Mouse (Mus musculus): ENCODE data around the gene Il9r. TPM values are rescaled to one million over a fixed set of nuclear protein-coding genes. Genes with fewer than 3 reads are reported as not detected.

Il9r gene
- total and polyA plus RNA-seq, 2 experiments from 2014 or later, result not detected

GRCm38 (mm10) chr11:32190603-32191110 is 9.4 kb downstream of the Il9r start:
- Histone ChIP-seq H3K27ac (ENCODE audit: low read depth, low read length) (no peak overlapping the region), H3K36me3 (ENCODE audit: insufficient read depth) (no peaks in the 10 kb centered on the region), H3K27me3 (ENCODE audit: insufficient read depth, low read length) (no peaks in the 10 kb centered on the region), H3K4me3 (ENCODE audit: low read depth, low read length) (no peak overlapping the region), H3K4me1 (ENCODE audit: insufficient read depth) (no peaks in the 10 kb centered on the region), H3K9me3 (ENCODE audit: low read length) (no peaks in the 10 kb centered on the region), H3K4me2 (ENCODE audit: low read depth) (no peak overlapping the region), H3K9ac (no peak overlapping the region)
- 82% methylated on average over 13 of the region's 13 CpGs for WGBS
- DNase-seq (no peak), ATAC-seq (no peak)
- no peak for TF ChIP-seq CTCF (IDR thresholded peaks at IDR 0.05; ENCODE audit: low read depth)

DNA sequence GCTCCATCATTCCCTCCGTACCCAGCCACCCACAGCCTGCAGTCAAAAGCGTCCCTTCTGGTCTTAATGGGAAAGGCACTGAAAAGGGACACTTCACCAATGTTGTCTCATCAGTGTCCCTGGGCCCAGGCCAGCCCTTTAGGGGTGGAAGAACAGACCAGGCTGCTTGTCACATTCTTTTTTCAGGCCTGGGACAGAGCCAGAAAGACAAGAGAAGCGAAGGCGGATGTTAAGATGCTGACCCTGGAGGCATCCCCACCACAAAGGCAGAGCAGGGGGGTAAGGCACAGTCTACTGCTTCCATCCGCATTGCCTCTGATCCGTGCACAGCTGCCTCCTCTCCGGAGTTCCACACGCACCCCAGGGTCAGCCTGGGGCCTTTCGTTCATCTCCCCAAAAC is 10.0 kb downstream of the Il9r start:
- Histone ChIP-seq H3K4me2 (ENCODE audit: low read depth) (no peak overlapping the region), H3K27me3 (ENCODE audit: insufficient read depth, low read length) (no peaks in the 10 kb centered on the region), H3K9me3 (ENCODE audit: low read length) (no peaks in the 10 kb centered on the region), H3K36me3 (ENCODE audit: insufficient read depth) (no peaks in the 10 kb centered on the region), H3K4me1 (ENCODE audit: insufficient read depth) (no peaks in the 10 kb centered on the region), H3K4me3 (ENCODE audit: low read depth, low read length) (no peak overlapping the region), H3K9ac (no peak overlapping the region), H3K27ac (ENCODE audit: low read depth, low read length) (no peak overlapping the region)
- WGBS, result 81% methylated on average over 9 of the region's 9 CpGs
- ATAC-seq, result no peak
- no peak for TF ChIP-seq CTCF (IDR thresholded peaks at IDR 0.05; ENCODE audit: low read depth)
- DNase-seq, result no peak

DNA sequence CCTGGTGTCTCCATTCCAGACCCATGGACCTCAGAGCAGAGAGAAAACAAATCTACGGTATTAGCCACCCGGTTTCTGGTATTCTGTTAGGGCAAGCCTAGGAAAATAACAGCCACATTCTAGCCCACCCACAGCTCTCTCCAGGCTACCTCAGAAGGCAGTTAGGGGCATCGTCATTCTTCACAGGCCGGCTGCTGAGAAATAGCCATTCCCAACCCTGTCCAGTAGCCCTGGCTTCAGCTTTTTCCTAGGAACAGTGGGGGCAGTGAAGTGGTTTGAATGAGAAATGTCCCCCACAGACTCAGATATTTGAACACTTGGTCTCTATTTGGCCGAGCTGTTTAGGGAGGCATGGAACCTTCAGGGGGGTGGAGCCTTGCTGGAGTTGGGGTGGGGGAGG is 10.6 kb downstream of the Il9r start:
- Histone ChIP-seq H3K36me3 (ENCODE audit: insufficient read depth) (no peaks in the 10 kb centered on the region), H3K4me3 (ENCODE audit: low read depth, low read length) (no peak overlapping the region), H3K9me3 (ENCODE audit: low read length) (no peaks in the 10 kb centered on the region), H3K4me1 (ENCODE audit: insufficient read depth) (no peaks in the 10 kb centered on the region), H3K27ac (ENCODE audit: low read depth, low read length) (no peak overlapping the region), H3K9ac (no peak overlapping the region), H3K27me3 (ENCODE audit: insufficient read depth, low read length) (no peaks in the 10 kb centered on the region), H3K4me2 (ENCODE audit: low read depth) (no peak overlapping the region)
- WGBS, result 60% methylated on average over 5 of the region's 5 CpGs
- no peak for TF ChIP-seq CTCF (IDR thresholded peaks at IDR 0.05; ENCODE audit: low read depth)
- DNase-seq (no peak), ATAC-seq (no peak)

- no peak overlapping the region for H3K9ac ChIP-seq
- H3K27me3 ChIP-seq (ENCODE audit: insufficient read depth, low read length), result no peaks in the 10 kb centered on the region
- ATAC-seq (no peak), DNase-seq (no peak)
- no peak overlapping the region for H3K4me3 ChIP-seq (ENCODE audit: low read depth, low read length)
- no peaks in the 10 kb centered on the region for H3K36me3 ChIP-seq (ENCODE audit: insufficient read depth)
- WGBS, result 85% methylated on average over 12 of the region's 12 CpGs
- H3K9me3 ChIP-seq (ENCODE audit: low read length), result no peaks in the 10 kb centered on the region
- H3K27ac ChIP-seq (ENCODE audit: low read depth, low read length), result no peak overlapping the region
- no peak for TF ChIP-seq CTCF (IDR thresholded peaks at IDR 0.05; ENCODE audit: low read depth)
- H3K4me1 ChIP-seq (ENCODE audit: insufficient read depth), result no peaks in the 10 kb centered on the region
- H3K4me2 ChIP-seq (ENCODE audit: low read depth), result no peak overlapping the region
Measured at GRCm38 (mm10) chr11:32188881-32189280, 11.2 kb downstream of the Il9r start.

DNA sequence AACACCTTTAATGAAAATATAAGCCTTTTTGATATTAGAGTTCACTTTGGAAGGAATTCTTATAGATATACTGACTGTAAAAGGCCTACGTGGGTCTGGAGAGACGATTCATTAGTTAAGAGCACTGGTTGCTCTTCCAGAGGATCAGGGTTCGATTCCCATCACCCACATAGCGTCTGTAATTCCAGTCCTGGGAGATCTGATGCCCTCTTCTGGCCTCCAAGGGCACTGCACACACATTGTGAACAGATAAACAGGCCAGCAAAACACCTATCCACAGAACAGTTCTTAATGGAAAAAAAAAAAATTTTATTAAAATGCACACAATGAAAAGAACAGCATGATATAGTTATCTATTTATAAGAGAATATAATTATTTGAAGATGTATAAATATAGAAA is 12.8 kb downstream of the Il9r start:
- Histone ChIP-seq H3K4me3 (ENCODE audit: low read depth, low read length) (no peak overlapping the region), H3K9me3 (ENCODE audit: low read length) (no peaks in the 10 kb centered on the region), H3K36me3 (ENCODE audit: insufficient read depth) (no peaks in the 10 kb centered on the region), H3K27me3 (ENCODE audit: insufficient read depth, low read length) (no peaks in the 10 kb centered on the region), H3K27ac (ENCODE audit: low read depth, low read length) (no peak overlapping the region), H3K9ac (no peak overlapping the region), H3K4me2 (ENCODE audit: low read depth) (no peak overlapping the region), H3K4me1 (ENCODE audit: insufficient read depth) (no peaks in the 10 kb centered on the region)
- TF ChIP-seq CTCF (IDR thresholded peaks at IDR 0.05; ENCODE audit: low read depth), result 0 out of 2 replicates have a peak, but pooled peaks have one; percentile 17
- ATAC-seq (no peak), DNase-seq (no peak)
- 89% methylated on average over 4 of the region's 4 CpGs for WGBS

GRCm38 (mm10) chr11:32186031-32186430 is 14.0 kb downstream of the Il9r start:
- WGBS, result 73% methylated on average over 3 of the region's 3 CpGs
- H3K27ac ChIP-seq (ENCODE audit: low read depth, low read length), result no peak overlapping the region
- H3K9me3 ChIP-seq (ENCODE audit: low read length), result no peaks in the 10 kb centered on the region
- no peak overlapping the region for H3K4me2 ChIP-seq (ENCODE audit: low read depth)
- H3K4me1 ChIP-seq (ENCODE audit: insufficient read depth), result no peaks in the 10 kb centered on the region
- no peak for TF ChIP-seq CTCF (IDR thresholded peaks at IDR 0.05; ENCODE audit: low read depth)
- H3K4me3 ChIP-seq (ENCODE audit: low read depth, low read length), result no peak overlapping the region
- H3K27me3 ChIP-seq (ENCODE audit: insufficient read depth, low read length), result no peaks in the 10 kb centered on the region
- no peaks in the 10 kb centered on the region for H3K36me3 ChIP-seq (ENCODE audit: insufficient read depth)
- H3K9ac ChIP-seq, result no peak overlapping the region
- no peak for DNase-seq
- no peak for ATAC-seq

- no peaks in the 10 kb centered on the region for H3K9me3 ChIP-seq (ENCODE audit: low read length)
- no peak for DNase-seq
- H3K4me1 ChIP-seq (ENCODE audit: insufficient read depth), result no peaks in the 10 kb centered on the region
- TF ChIP-seq CTCF (IDR thresholded peaks at IDR 0.05; ENCODE audit: low read depth), result no peak
- no peak for ATAC-seq
- no peaks in the 10 kb centered on the region for H3K36me3 ChIP-seq (ENCODE audit: insufficient read depth)
- no peaks in the 10 kb centered on the region for H3K27me3 ChIP-seq (ENCODE audit: insufficient read depth, low read length)
- H3K27ac ChIP-seq (ENCODE audit: low read depth, low read length), result no peak overlapping the region
- WGBS, result 93% methylated on average over 8 of the region's 8 CpGs
- H3K9ac ChIP-seq, result no peak overlapping the region
- H3K4me2 ChIP-seq (ENCODE audit: low read depth), result no peak overlapping the region
- H3K4me3 ChIP-seq (ENCODE audit: low read depth, low read length), result no peak overlapping the region
Measured at GRCm38 (mm10) chr11:32184469-32184868, 15.6 kb downstream of the Il9r start.

Data from forebrain, postnatal 0 days (tissue).